ENCODE assay signal across 19 mouse cellular contexts in genomic region chr12:73603653-73604052, GRCm38 (mm10). TPM values are rescaled to one million over a fixed set of nuclear protein-coding genes. Genes with fewer than 3 reads are reported as not detected.
DNase-seq lines count a peak whose midpoint lies in the region; ATAC-seq lines count a peak whose summit lies in the region.
"Had no signal": no experiment of that assay in that cellular context is flagged by ENCODE, and none has a peak within 500 bp of the region (broad histone marks: within the 10 kb centered on the region; RNA-seq: fewer than 3 reads in every experiment).

No protein-coding gene starts in this region.

- H3K27me3 ChIP-seq in kidney, embryonic 15.5 days, result no peaks in the 10 kb centered on the region
- no peaks in the 10 kb centered on the region for H3K27me3 ChIP-seq in midbrain, embryonic 11.5 days (ENCODE audit: control insufficient read depth, insufficient read depth, low read length)
- H3K27me3 ChIP-seq: forebrain, embryonic 13.5 days; liver, embryonic 12.5 days; lung, embryonic 15.5 days had no signal

- H3K4me2 ChIP-seq in kidney, embryonic 15.5 days, result no peak overlapping the region
- no peak overlapping the region for H3K4me2 ChIP-seq in midbrain, embryonic 11.5 days
- H3K4me2 ChIP-seq: forebrain, embryonic 13.5 days; liver, embryonic 12.5 days; lung, embryonic 15.5 days had no signal

- ATAC-seq in kidney, embryonic 15.5 days (replicated peaks; ENCODE audit: low FRiP score), result no peak
- ATAC-seq in inflammation-experienced regulatory T-cells, adult 6 months, result peak; percentile 68
- no peak for ATAC-seq in midbrain, embryonic 11.5 days (ENCODE audit: low FRiP score)
- ATAC-seq: forebrain, embryonic 13.5 days; liver, embryonic 12.5 days had no signal

- DNase-seq in kidney, postnatal 4 days, result no peak
- peak; percentile 31 for DNase-seq in thymus, postnatal 4 days
- DNase-seq in thymus, postnatal 36 days, result no peak
- DNase-seq in yolk sac, embryonic 10.5 days (ENCODE audit: low spot score), result no peak
- DNase-seq in midbrain, embryonic 11.5 days (ENCODE audit: low spot score, missing footprints), result no peak
- DNase-seq in heart, adult 8-10 months (ENCODE audit: low spot score), result no peak
- DNase-seq: cerebellum, adult 11 months; cerebellum, postnatal 14 days; kidney, postnatal 10 days had no signal

- H3K9ac ChIP-seq in kidney, embryonic 15.5 days, result no peak overlapping the region
- no peak overlapping the region for H3K9ac ChIP-seq in midbrain, embryonic 11.5 days (ENCODE audit: low read length)
- H3K9ac ChIP-seq: forebrain, embryonic 13.5 days; liver, embryonic 12.5 days; lung, embryonic 15.5 days had no signal

- H3K4me1 ChIP-seq in kidney, embryonic 15.5 days, result peaks cover 17% of the 10 kb centered on the region
- H3K4me1 ChIP-seq in midbrain, embryonic 11.5 days (ENCODE audit: control insufficient read depth, insufficient read depth, low read length), result peaks cover 7% of the 10 kb centered on the region; the same call in 1 of the 2 replicates
- H3K4me1 ChIP-seq: forebrain, embryonic 13.5 days had no signal

- 87% methylated on average over 6 of the region's 6 CpGs for WGBS in kidney, embryonic 15.5 days
- WGBS in midbrain, embryonic 11.5 days, result 92% methylated on average over 6 of the region's 6 CpGs

- 0 out of 2 replicates have a peak overlapping the region, but pooled peaks have one; percentile 32 for H3K27ac ChIP-seq in kidney, embryonic 15.5 days
- no peak overlapping the region for H3K27ac ChIP-seq in midbrain, embryonic 11.5 days (ENCODE audit: low read depth, low read length)
- H3K27ac ChIP-seq: embryonic facial prominence, embryonic 10.5 days; forebrain, embryonic 13.5 days; left cerebral cortex, adult 2 months; limb, embryonic 10.5 days; liver, embryonic 12.5 days; lung, embryonic 15.5 days; midbrain, embryonic 10.5 days had no signal

- H3K4me3 ChIP-seq in kidney, embryonic 15.5 days (replicated peaks), result no peak overlapping the region
- no peak overlapping the region for H3K4me3 ChIP-seq in midbrain, embryonic 11.5 days (ENCODE audit: low read depth, low read length)
- H3K4me3 ChIP-seq: embryonic facial prominence, embryonic 10.5 days; forebrain, embryonic 13.5 days; left cerebral cortex, adult 2 months; limb, embryonic 10.5 days; liver, embryonic 12.5 days; lung, embryonic 15.5 days; midbrain, embryonic 10.5 days had no signal

- no peaks in the 10 kb centered on the region for H3K36me3 ChIP-seq in kidney, embryonic 15.5 days
- H3K36me3 ChIP-seq in midbrain, embryonic 11.5 days (ENCODE audit: control insufficient read depth, insufficient read depth, low read length), result no peaks in the 10 kb centered on the region
- H3K36me3 ChIP-seq: embryonic facial prominence, embryonic 10.5 days; limb, embryonic 10.5 days; liver, embryonic 12.5 days; lung, embryonic 15.5 days; midbrain, embryonic 10.5 days had no signal

- H3K9me3 ChIP-seq in kidney, embryonic 15.5 days (replicated peaks), result no peaks in the 10 kb centered on the region
- no peaks in the 10 kb centered on the region for H3K9me3 ChIP-seq in midbrain, embryonic 11.5 days (ENCODE audit: control insufficient read depth, low read length)
- H3K9me3 ChIP-seq: embryonic facial prominence, embryonic 10.5 days; forebrain, embryonic 13.5 days; limb, embryonic 10.5 days; liver, embryonic 12.5 days; lung, embryonic 15.5 days; midbrain, embryonic 10.5 days had no signal

RNA-seq across cellular contexts. Expression of gene Prkch, which starts 19.1 kb away (rescaled TPM):
- 10.9 and 11.9 TPM in 2 replicates for polyA plus RNA-seq in kidney, embryonic 15.5 days (2015; fragmentation: Nextera tagmentation; extraction: Ambion mirVana)
- polyA plus RNA-seq in inflammation-experienced regulatory T-cells, adult 6 months (2017; shearing (Covaris generic)), result 10 to 100 TPM; 70.6 to 96.5 (median 76.2) TPM
- 6.1 and 6.6 TPM in 2 replicates for polyA plus RNA-seq in midbrain, embryonic 11.5 days (2014; fragmentation: Nextera tagmentation; extraction: Ambion mirVana)
- 10 to 100 TPM; 14.1 to 19.8 (median 15.4) TPM for total RNA-seq in heart, adult 8-10 months (2022)

RNA-seq across cellular contexts. Expression of gene Tmem30b, which starts 57.5 kb away (rescaled TPM):
- 9.8 and 11.6 TPM in 2 replicates for polyA plus RNA-seq in kidney, embryonic 15.5 days (2015; fragmentation: Nextera tagmentation; extraction: Ambion mirVana)
- polyA plus RNA-seq in inflammation-experienced regulatory T-cells, adult 6 months (2017; shearing (Covaris generic)), result under 1 TPM in 2 of 3 experiments, not detected in 1; 0.15 to 0.18 TPM
- polyA plus RNA-seq in midbrain, embryonic 11.5 days (2014; fragmentation: Nextera tagmentation; extraction: Ambion mirVana), result 0.92 and 1.8 TPM in 2 replicates
- under 1 TPM; 0.27 to 0.53 (median 0.42) TPM for total RNA-seq in heart, adult 8-10 months (2022)
- total RNA-seq: hematopoietic stem cell, adult 5-6 weeks had no signal
